Mouse (Mus musculus) naive thymus-derived CD4-positive, alpha-beta T cell, adult 5 months (primary cell): ENCODE measurements around the gene 2700097O09Rik. TPM values are rescaled to one million over a fixed set of nuclear protein-coding genes. Genes with fewer than 3 reads are reported as not detected.

Experiments
- polyA plus RNA-seq: library from polyadenylated mRNA; unstranded; fragments of 100-300 nt; shearing (Covaris generic); gene quantifications from one replicate; pipeline ENCODE4 v1.2.1, GENCODE M21; 2017

2700097O09Rik gene
- 21.0 TPM for polyA plus RNA-seq

DNA sequence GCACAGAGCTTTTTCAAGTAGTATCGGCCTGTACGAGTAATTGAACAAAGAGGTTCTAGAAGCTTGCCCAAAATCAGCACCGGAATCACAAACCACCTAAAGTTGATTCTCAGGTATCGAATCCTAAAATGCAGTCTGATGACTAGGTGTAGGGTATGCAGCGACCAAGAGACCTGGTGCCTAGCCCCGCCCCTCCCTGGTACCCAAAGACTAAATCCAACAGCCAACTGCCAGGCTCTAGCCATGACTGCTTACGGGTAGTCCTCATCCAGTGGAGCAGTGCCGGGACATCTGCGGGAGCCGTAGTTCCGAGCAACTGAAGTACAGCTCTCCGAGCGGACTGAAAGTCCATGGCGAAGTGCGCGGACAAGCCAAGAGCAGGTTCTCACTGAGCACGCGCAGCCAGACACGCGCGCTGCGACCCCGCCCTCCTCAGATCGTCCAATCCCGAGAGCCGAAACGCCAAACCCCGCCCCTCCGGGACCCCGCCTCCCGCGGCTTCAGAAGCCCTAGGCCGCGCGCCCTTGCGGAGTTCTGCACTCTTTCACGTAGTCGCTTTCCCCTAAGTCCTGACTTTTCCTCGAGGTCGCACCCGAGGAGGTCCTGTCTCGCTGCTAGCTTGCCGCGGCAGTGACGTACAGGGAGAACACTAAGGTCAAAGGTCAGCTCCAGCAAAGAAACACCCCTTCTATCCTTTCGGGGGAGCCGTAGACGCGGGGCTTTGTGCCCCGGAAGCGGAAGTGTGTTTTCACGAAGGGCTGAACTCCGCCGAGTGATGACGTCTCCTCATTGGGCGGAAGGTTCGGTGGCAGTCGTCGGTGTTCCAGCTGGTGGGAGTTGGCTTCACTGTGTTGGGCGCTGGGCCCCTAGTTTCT lies at the start of gene 2700097O09Rik, which contains the start of gene Srp54a:
Gene 2700097O09Rik (minus strand): TSS at position 385 of the 875 bp plus-strand sequence.
Gene Srp54a (plus strand): TSS at position 537 of the 875 bp plus-strand sequence.

DNA sequence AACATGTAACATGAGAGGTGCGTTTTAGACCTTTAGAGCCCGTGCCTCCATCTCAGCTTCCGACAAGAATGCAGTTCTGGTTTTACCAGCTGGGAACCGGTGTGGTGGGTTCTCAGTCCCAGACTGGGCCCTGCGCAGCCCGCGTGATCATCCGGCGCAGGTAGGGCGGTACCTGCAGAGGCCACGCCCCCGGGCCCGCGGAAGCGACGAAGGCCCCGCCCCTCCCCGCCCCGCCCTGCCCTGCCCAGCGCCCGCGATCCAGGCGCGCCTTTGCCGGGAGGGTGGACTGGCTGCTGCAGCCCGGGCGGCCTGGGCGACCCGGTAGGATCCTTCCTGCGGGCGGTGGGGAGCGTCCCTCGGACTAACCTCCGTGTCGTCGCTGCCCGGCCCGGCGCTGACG lies 44.3 kb upstream of the 2700097O09Rik start, which contains the start of gene Fam177a:
Gene Fam177a (plus strand): TSS at position 228 of the 400 bp plus-strand sequence.

DNA sequence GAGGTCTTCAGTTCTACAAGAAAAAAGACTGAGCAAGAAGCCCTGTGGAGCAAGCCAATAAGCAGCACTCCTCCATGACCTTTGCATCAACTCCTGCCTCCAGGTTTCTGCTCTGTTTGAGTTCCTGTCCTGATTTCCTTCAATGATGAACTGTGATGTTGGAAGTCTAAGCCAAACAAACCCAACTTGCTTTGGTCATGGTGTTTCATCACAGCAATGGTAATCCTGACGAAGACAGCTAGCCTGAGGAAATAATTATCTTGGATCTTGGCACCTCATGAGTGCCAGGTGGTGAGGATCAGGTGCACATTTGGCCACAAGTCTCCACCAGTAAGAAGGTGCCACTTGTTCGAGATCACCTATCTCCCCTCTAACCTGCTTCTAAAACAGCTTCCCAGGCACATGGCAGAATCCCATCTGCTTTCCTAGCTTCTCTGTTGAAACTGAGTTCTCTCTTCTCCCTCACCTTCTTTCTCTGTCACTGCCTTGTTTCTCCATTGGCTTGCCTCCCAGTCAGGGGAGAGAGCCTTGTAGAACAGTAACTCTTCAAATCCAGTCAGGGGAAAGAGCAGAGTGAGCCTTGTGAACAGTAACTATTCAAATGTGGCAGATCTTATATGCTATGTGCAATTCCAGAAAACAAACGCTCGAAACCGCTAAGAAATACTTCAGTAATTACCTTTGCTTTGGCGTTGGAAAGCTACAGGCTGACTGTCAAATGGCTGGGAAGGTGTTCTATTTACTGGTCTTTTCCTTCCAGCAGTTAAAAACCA lies 66.1 kb downstream of the 2700097O09Rik start, which contains the start of gene Baz1a:
Gene Baz1a (minus strand): TSS at position 723 of the 773 bp plus-strand sequence.

Other genes with a start within 250 kb of the 2700097O09Rik start
- gene Cfl2, start 217.2 kb downstream of the 2700097O09Rik start, polyA plus RNA-seq, result 36.7 TPM
- not detected for gene Gm20403, start 93.6 kb downstream of the 2700097O09Rik start, polyA plus RNA-seq
- 105 TPM for gene Baz1a, start 65.8 kb downstream of the 2700097O09Rik start, polyA plus RNA-seq
- gene Srp54a, start 152 bp upstream of the 2700097O09Rik start, polyA plus RNA-seq, result 177 TPM
- 49.4 TPM for gene Fam177a, start 44.4 kb upstream of the 2700097O09Rik start, polyA plus RNA-seq
- gene Srp54b, start 75.0 kb upstream of the 2700097O09Rik start, polyA plus RNA-seq, result 60.9 TPM
- not detected for gene 1700047I17Rik2, start 119.5 kb upstream of the 2700097O09Rik start, polyA plus RNA-seq
- gene Srp54c, start 150.1 kb upstream of the 2700097O09Rik start, polyA plus RNA-seq, result 104 TPM
- 5.9 TPM for gene 1110008L16Rik, start 219.5 kb upstream of the 2700097O09Rik start, polyA plus RNA-seq
- 14.8 TPM for gene Ppp2r3c, start 222.9 kb upstream of the 2700097O09Rik start, polyA plus RNA-seq